Mouse (Mus musculus): ENCODE data around the gene Olfr71. TPM values are rescaled to one million over a fixed set of nuclear protein-coding genes. Genes with fewer than 3 reads are reported as not detected.

Olfr71 gene
- not detected for total RNA-seq (2023)

GRCm38 (mm10) chr4:43709869-43710268 lies at the start of gene Olfr71:
Gene Olfr71, minus strand, starts transcription at chr4:43710255.

GRCm38 (mm10) chr4:43729794-43730550 lies 19.9 kb upstream of the Olfr71 start, which contains the start of gene Spaar:
Gene Spaar, plus strand, starts transcription at chr4:43730034.

GRCm38 (mm10) chr4:43726995-43727394 lies 16.9 kb upstream of the Olfr71 start, which contains the start of gene Hrct1:
Gene Hrct1, plus strand, starts transcription at chr4:43727188.

GRCm38 (mm10) chr4:43700707-43701106 lies 9.3 kb downstream of the Olfr71 start, which contains the start of gene Olfr70:
Gene Olfr70, minus strand, starts transcription at chr4:43700807.

GRCm38 (mm10) chr4:43668782-43669427 lies 41.1 kb downstream of the Olfr71 start, which contains the start of the genes Tmem8b and Fam221b:
Gene Tmem8b, plus strand, starts transcription at chr4:43668971.
Gene Fam221b, minus strand, starts transcription at chr4:43669145.

GRCm38 (mm10) chr4:43656339-43657109 lies 53.5 kb downstream of the Olfr71 start, which contains the start of gene Hint2:
Gene Hint2, minus strand, starts transcription at chr4:43656466.

Other genes with a start within 250 kb of the Olfr71 start
- gene Sit1, start 226.5 kb downstream of the Olfr71 start, total RNA-seq (2023): 10 to 100 TPM; 76.6 to 85.8 TPM
- gene Ccdc107, start 217.4 kb downstream of the Olfr71 start, total RNA-seq (2023): 10 to 100 TPM; 24.6 to 26.0 TPM
- 1 to 10 TPM; 2.3 to 4.2 TPM for gene Arhgef39, start 210.6 kb downstream of the Olfr71 start, total RNA-seq (2023)
- gene Car9, start 203.3 kb downstream of the Olfr71 start, total RNA-seq (2023): not detected
- gene Tpm2, start 186.5 kb downstream of the Olfr71 start, total RNA-seq (2023): not detected
- 10 to 100 TPM; 61.5 to 65.6 TPM for gene Creb3, start 147.9 kb downstream of the Olfr71 start, total RNA-seq (2023)
- 100 to 1,000 TPM; 326 to 327 TPM for gene Tln1, start 147.6 kb downstream of the Olfr71 start, total RNA-seq (2023)
- gene Rgp1, start 131.5 kb downstream of the Olfr71 start, total RNA-seq (2023): 10 to 100 TPM; 54.0 to 54.2 TPM
- 10 to 100 TPM; 36.6 to 37.0 TPM for gene Gba2, start 131.4 kb downstream of the Olfr71 start, total RNA-seq (2023)
- not detected for gene Msmp, start 125.8 kb downstream of the Olfr71 start, total RNA-seq (2023)
- gene Npr2, start 78.3 kb downstream of the Olfr71 start, total RNA-seq (2023): not detected
- not detected for gene Spag8, start 56.7 kb downstream of the Olfr71 start, total RNA-seq (2023)
- gene Hint2, start 53.8 kb downstream of the Olfr71 start, total RNA-seq (2023): 10 to 100 TPM; 21.3 to 24.6 TPM
- 1 to 10 TPM; 2.7 to 2.8 TPM for gene Tmem8b, start 41.3 kb downstream of the Olfr71 start, total RNA-seq (2023)
- not detected for gene Fam221b, start 41.1 kb downstream of the Olfr71 start, total RNA-seq (2023)
- not detected for gene Olfr70, start 9.4 kb downstream of the Olfr71 start, total RNA-seq (2023)
- gene Hrct1, start 16.9 kb upstream of the Olfr71 start, total RNA-seq (2023): not detected
- gene Spaar, start 19.8 kb upstream of the Olfr71 start, total RNA-seq (2023): not detected
- gene Olfr159, start 60.8 kb upstream of the Olfr71 start, total RNA-seq (2023): not detected
- not detected for gene Olfr156, start 113.6 kb upstream of the Olfr71 start, total RNA-seq (2023)
- gene Olfr157, start 129.9 kb upstream of the Olfr71 start, total RNA-seq (2023): not detected
- not detected for gene Olfr155, start 141.3 kb upstream of the Olfr71 start, total RNA-seq (2023)
- gene Reck, start 165.3 kb upstream of the Olfr71 start, total RNA-seq (2023): 1 to 10 TPM; 2.0 to 2.8 TPM
- gene Glipr2, start 247.1 kb upstream of the Olfr71 start, total RNA-seq (2023): 10 to 100 TPM; 56.7 to 69.9 TPM